Mouse (Mus musculus): ENCODE measurements around the gene Asb6.

The Asb6 gene

GRCm38 (mm10) chr2:30834373-30835022, 4.4 kb upstream of the Asb6 start, which contains the start of gene Prrx2:
TSS of gene Prrx2 (plus strand) at chr2:30834972.
- DNase-seq (ENCODE audit: low spot score in 2 of 2): no peak

DNA sequence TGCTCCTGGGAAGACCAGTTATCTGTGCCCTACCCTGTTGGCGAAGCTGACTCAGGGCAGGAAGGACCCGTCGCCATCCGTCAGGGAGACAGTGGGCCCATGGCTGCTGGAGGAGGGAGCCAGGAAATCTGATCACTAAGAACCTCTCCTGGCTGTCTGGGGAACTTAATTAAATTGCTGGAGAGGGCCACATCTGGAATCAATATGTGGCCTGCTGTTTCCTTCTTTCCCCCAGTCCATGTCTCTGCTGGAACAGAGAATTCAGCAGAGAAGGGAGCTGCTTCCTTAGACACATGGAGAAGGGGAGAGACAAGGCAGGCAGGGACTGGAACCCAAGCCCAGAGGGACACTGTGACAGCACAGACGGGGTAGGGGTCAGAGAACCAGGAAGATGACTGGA, 3.5 kb upstream of the Asb6 start:
- DNase-seq (ENCODE audit: low spot score in 2 of 2): no peak

- DNase-seq (ENCODE audit: low spot score in 2 of 2): no peak
Measured at GRCm38 (mm10) chr2:30829315-30829714, 818 bp downstream of the Asb6 start.

DNA sequence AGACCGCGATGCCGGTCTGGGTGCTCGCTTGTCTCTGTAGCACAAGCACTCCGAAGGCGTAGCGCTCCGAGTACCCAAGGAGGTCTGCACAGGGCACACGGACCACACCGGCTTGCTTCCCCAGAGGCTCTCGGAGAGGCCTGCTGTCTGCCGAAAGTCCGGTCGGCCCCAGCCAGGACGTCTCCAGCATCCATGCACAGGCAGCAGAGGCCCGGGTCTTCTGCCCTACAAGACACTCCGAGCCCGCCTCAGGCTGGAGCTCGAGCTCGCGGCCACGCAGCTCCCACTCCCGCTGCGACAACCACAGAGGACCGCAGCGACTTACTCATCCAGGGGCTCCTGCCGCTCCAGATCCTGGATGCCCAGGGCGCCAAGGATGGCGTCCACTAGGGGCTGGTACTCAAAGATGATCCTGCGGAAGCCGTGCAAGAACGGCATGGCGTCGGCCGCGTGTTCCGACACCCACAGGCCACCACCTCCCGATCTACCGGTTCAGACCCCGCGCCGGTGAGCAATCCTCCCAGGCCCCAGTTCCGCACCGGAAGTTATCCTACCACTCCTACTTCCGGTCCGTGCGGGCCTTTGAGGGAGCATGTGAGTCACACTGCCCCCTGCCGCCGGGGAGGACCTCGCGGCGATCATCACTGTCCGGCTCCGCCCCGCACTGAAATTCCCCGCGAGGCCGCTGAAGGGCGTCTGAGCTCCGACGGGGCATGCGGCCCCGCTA, 2.2 kb downstream of the Asb6 start:
- peak; percentile 95 to 96 for DNase-seq (ENCODE audit: low spot score in 2 of 2)

GRCm38 (mm10) chr2:30826825-30827748, 3.0 kb downstream of the Asb6 start:
- DNase-seq (ENCODE audit: low spot score in 2 of 2): peak; percentile 40 to 54

GRCm38 (mm10) chr2:30823385-30824153, 6.6 kb downstream of the Asb6 start:
- peak in 1 of 2 experiments; percentile 30 for DNase-seq (ENCODE audit: low spot score in 2 of 2)

DNA sequence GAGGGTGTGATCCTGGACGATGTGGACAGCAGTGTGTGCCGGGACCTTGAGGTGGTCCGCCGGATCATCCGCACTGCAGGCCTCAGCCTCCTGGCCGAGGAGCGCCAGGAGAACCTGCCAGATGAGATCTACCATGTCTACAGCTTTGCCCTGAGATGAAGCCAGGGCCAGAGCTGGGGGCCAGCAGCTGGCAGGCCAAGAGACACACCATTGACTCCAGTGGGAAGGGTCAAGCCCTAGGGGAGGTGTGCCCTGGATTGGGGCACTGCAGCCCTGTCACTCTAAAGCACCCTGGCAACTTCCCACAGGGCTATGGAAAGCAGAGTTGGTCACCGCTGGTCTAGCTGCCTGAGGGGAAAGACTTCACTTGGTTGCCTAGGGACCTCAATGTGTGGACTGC, 7.7 kb downstream of the Asb6 start:
- no peak for DNase-seq (ENCODE audit: low spot score in 2 of 2)

DNA sequence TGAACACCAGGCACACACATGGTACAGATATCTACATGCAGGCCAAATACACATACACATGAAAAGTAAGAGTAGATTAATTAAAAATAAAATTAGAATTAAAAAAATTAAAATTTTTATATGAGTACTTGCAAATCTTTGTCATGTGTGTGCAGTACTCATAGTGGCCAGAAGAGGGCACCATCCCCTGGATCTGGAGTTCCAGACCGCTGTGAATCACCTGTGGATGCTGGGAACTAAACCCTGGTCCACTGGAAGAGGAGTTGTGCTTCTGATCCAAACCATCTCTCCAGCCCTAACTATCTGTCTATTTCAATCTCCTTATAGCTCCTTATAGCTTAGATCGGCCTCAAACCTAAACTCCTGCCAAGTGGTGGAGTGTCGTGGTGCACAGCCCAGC, 9.1 kb downstream of the Asb6 start:
- no peak for DNase-seq (ENCODE audit: low spot score in 2 of 2)

DNA sequence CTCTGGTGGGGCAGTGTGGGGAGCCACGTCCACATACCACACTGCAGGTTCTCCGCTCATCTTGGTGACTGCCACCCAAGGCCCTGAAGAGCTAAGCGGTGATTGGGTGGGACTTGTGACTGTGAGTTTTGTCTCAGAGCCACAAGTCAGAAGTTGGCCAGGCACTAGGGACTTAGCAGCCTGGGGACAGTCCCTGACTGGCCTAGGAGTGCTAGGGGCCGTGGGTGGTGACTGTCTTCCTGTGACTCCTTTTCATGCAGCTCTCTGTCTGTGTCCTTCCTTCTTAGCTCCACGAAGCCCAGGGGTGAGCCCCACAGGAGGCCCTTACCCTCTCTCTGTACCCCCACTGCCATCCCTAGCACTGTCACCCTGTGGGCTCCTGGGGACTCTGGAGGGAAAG, 10.3 kb downstream of the Asb6 start:
- DNase-seq (ENCODE audit: low spot score in 2 of 2): no peak

DNA sequence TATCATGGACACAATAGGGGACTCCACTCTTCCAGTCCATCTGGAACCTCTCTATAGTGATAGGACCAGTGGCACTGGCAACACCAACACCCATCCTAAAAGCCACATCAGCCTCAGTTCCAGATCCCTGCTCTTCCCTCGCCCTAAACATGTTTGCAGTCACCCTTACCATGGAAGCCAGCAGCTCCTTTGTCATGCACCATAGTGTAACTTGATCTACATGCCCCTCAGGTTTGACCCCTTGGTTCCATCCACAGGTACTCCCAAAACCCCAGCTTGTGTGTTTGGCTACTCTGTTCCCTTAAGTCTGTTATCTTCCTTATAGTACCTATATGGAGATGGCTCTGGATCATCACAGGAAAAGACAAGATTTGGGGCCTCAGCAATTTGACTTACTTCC, 13.8 kb downstream of the Asb6 start:
- no peak for DNase-seq (ENCODE audit: low spot score in 2 of 2)

DNA sequence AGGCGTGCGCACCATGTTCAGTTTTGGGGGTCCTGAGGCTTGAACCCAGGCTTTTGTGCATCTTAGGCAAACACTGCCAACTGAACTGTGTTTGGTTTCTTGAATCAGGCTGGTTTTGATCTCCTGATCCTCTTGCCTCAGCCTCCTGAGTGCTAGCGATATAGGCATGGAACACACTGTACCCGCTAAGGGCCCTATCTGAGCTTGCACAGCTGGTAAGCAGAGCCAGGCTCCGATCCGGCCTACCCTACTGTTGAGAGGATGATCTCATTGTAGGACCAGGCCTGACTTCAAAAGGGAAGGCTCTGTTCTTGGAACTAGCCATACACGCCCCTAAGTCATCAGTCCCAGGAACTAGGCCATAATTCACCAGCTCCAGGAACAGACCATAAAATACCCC, 19.6 kb downstream of the Asb6 start:
- DNase-seq (ENCODE audit: low spot score in 2 of 2): no peak

- DNase-seq (ENCODE audit: low spot score in 2 of 2): no peak
Measured at GRCm38 (mm10) chr2:30809503-30809902, 20.6 kb downstream of the Asb6 start.

GRCm38 (mm10) chr2:30808296-30808655, 21.9 kb downstream of the Asb6 start:
- DNase-seq (ENCODE audit: low spot score in 2 of 2): no peak

DNA sequence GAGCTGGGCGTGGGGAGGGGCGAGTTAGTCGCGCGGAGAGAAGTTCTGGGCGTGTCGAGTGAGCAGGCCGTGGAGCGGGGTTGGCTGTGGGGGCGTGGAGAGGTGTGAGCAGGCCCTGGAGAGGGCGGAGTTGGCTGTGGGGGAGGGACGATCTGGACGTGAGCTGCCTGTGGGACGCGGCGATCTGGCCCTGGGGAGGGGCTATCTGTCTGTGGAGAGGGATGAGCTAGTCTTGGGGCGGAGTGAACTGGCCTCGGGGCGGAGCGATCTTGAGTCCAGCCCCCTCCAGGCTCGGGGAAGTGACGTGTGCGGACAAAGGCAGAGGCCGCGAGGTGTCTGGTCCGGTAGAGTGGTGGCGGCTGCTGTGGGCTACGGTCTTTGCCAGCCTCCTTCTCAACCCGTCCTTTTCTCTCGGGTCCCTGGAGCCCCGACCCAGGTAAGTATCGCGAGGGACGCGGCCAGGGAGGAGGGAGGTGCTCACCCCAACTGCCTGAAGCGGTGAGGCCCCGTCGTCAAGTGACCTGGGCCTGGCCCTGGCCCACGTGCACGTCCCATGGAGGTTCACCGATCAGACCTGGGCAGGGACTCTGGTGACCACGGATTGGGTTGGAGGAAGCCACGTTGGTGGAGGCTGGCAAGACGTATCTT, 22.4 kb downstream of the Asb6 start, which contains the start of gene Ntmt1:
Gene Ntmt1 (plus strand): TSS at position 179 of the 648 bp plus-strand sequence.
- DNase-seq (ENCODE audit: low spot score in 2 of 2): peak; percentile 98

DNA sequence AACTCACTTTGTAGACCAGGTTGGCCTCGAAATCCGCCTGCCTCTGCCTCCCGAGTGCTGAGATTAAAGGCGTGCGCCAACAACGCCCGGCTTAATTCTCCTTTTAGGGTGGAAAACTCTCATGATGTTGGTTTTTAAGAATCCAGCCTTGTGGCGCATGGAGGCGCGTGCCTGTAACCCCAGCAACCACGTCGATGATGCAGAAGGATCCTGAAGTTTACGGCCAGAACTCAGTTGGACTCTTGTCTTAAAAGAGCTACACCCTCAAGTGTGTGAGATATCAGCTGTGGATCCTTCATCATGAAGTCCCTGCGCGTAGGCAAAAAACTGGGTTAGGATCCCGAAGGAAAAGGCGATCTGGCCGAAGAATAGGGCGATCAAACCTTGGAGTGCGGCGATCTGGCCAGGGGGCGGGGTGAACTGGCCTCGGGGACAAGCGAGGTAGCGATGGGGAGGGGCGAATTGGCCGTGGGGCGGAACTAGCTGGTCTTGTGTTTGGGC, 22.9 kb downstream of the Asb6 start:
- DNase-seq (ENCODE audit: low spot score in 2 of 2): no peak

- DNase-seq (ENCODE audit: low spot score in 2 of 2): no peak
Measured at GRCm38 (mm10) chr2:30805983-30806382, 24.1 kb downstream of the Asb6 start.

GRCm38 (mm10) chr2:30803604-30804003, 26.5 kb downstream of the Asb6 start, which contains the start of gene 1700001O22Rik:
TSS of gene 1700001O22Rik (minus strand) at chr2:30803661.
- DNase-seq (ENCODE audit: low spot score in 2 of 2): no peak

- DNase-seq (ENCODE audit: low spot score in 2 of 2): peak; percentile 44 to 45
Measured at GRCm38 (mm10) chr2:30801067-30801852, 28.9 kb downstream of the Asb6 start.

GRCm38 (mm10) chr2:30800671-30801066, 29.5 kb downstream of the Asb6 start:
- DNase-seq (ENCODE audit: low spot score in 2 of 2): no peak

GRCm38 (mm10) chr2:30799456-30799855, 30.7 kb downstream of the Asb6 start:
- DNase-seq (ENCODE audit: low spot score in 2 of 2): no peak

Measured in frontal cortex, postnatal 36 days (tissue).